Mouse (Mus musculus) limb, embryonic 12.5 days (tissue): ENCODE data around the gene Rsad1. TPM values are rescaled to one million over a fixed set of nuclear protein-coding genes. Genes with fewer than 3 reads are reported as not detected.

Source experiments
- ATAC-seq: fragments of 200-750 bp; cut with Nextera tagmentation; 2 replicates; pipeline ENCODE4 v1.8.0; 2017; ENCODE audit warnings: low read depth, moderate TSS enrichment; ENCODE audit not compliant: insufficient number of reproducible peaks, insufficient read depth, low FRiP score, low TSS enrichment
- H3K27ac ChIP-seq: fragments of 300-500 bp; sonication (generic); 2 replicates; pipeline ENCODE4 v1.5.1; 2016; ENCODE audit warnings: mild to moderate bottlenecking, moderate library complexity
- H3K27me3 ChIP-seq: fragments of 300-500 bp; sonication (generic); 2 replicates; pipeline ENCODE4 v1.6.1; 2016; ENCODE audit warnings: mild to moderate bottlenecking, moderate library complexity
- H3K36me3 ChIP-seq: fragments of 300-500 bp; sonication (generic); 2 replicates; pipeline ENCODE4 v1.6.1; 2016; ENCODE audit warnings: mild to moderate bottlenecking, moderate library complexity
- H3K4me1 ChIP-seq: fragments of 300-500 bp; sonication (generic); replicated peaks from 2 replicates; pipeline ENCODE4 v1.6.1; 2016
- H3K4me2 ChIP-seq: fragments of 300-500 bp; sonication (generic); 2 replicates; pipeline ENCODE4 v1.6.1; 2016; ENCODE audit warnings: mild to moderate bottlenecking, moderate library complexity
- H3K4me3 ChIP-seq: fragments of 300-500 bp; sonication (generic); replicated peaks from 2 replicates; pipeline ENCODE4 v1.5.1; 2016; ENCODE audit warnings: mild to moderate bottlenecking
- H3K9ac ChIP-seq: fragments of 300-500 bp; sonication (generic); replicated peaks from 2 replicates; pipeline ENCODE4 v1.6.1; 2016; ENCODE audit warnings: mild to moderate bottlenecking, moderate library complexity
- H3K9me3 ChIP-seq: fragments of 300-500 bp; sonication (generic); 2 replicates; pipeline ENCODE4 v1.6.1; 2016; ENCODE audit warnings: mild to moderate bottlenecking, moderate library complexity
- WGBS: fragments of 180-500 bp; shearing (Covaris S2); methylation state at CpG from one replicate; pipeline ENCODE4 v1.1.7; 2016; 5-methylcytosine and 5-hydroxymethylcytosine counted together
- polyA plus RNA-seq: library from polyadenylated mRNA; unstranded; fragments of >200 nt; fragmentation: Nextera tagmentation; extraction: Ambion mirVana; gene quantifications from 2 replicates; pipeline ENCODE4 v1.2.1, GENCODE M21; 2016

Gene Rsad1
- polyA plus RNA-seq, 1 experiment from 2014 or later = 5.7 TPM

DNA sequence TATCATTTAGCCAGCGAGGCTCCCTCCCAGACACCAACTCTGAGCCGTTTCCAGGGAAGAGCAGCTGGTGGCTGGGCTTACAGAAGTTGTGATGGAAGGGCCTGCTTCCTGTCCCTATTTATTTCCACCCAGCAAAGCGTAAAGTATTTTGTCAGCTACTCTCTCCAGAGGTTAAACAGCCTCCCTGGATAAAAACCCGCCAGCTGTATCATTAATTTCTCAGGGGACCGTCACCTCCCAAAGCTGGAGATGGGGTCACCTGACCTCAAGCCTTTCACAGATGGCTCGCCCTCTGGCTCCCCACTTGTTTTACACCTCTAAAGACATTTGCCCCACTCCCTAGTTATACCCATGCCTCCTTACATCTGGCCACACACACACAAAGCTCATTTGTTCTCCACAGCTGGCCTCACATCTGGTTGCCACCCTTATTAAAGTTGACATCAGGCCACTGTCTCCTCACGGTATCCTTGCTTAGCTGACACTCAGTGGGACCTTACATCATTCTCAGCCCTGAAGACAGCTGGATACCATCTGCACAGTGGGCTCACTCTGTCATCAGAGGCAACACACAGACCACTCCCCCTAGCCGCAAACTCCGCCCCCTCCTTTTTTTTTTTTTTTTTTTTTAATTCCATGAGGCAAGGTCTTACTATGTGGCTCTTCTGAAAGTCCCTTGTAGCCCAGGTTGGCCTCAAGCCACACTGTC is 22.7 kb downstream of the Rsad1 start:
- no peaks in the 10 kb centered on the region for H3K36me3 ChIP-seq
- ATAC-seq = peak; percentile 39; the same call in 1 of the 2 replicates
- no peak overlapping the region for H3K9ac ChIP-seq
- H3K4me2 ChIP-seq = no peak overlapping the region
- peaks cover 27% of the 10 kb centered on the region for H3K4me1 ChIP-seq
- H3K9me3 ChIP-seq = no peaks in the 10 kb centered on the region
- no peak overlapping the region for H3K4me3 ChIP-seq
- WGBS = 19% methylated on average over 9 of the region's 9 CpGs
- no peaks in the 10 kb centered on the region for H3K27me3 ChIP-seq
- peak overlapping the region; percentile 45 for H3K27ac ChIP-seq

DNA sequence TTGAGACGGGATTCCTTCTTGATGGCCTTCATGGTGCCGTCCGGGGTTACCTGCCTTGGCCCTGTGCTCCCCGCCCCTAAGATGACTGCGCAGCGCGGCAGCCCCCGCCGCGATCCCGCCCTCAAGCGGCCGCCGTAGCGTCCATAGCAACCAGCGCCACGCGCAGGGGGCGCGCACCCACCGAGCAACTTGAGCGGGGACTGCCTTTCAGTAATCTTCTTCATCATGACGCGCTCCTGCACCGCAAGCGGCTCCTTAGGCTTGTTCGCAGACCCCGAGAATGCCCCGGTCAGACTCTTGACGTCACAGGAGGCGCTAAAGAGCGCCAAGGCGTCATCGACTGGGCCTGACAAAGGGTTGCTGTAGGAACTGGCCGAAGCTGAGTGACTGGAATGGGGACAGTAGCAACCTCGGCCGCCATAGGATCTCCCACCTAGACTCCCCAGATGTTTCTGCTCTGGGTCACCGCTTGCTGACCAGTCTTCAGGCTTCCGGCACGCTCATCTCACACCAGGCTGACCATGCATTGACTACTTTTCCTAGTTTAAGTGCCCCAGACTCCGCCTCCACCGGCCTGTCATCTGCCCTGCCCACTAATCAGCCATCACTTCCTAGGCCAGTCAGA is 27.7 kb downstream of the Rsad1 start, which contains the start of gene Mycbpap:
Gene Mycbpap (minus strand): TSS at position 524 of the 625 bp plus-strand sequence.
- under 1% methylated on average over 42 of the region's 42 CpGs for WGBS
- peak; percentile 65; the same call in 1 of the 2 replicates for ATAC-seq

GRCm38 (mm10) chr11:94513452-94513851 is 35.6 kb downstream of the Rsad1 start:
- ATAC-seq = peak; percentile 56; the same call in 1 of the 2 replicates
- WGBS = 55% methylated on average over 9 of the region's 9 CpGs

More for the DNA sequence above, 27.7 kb downstream of the Rsad1 start, which contains the start of gene Mycbpap:
- H3K27ac ChIP-seq = no peak within 1 kb of the TSS
- H3K36me3 ChIP-seq = no peaks in the 10 kb centered on the region
- no peaks in the 10 kb centered on the region for H3K9me3 ChIP-seq
- H3K4me3 ChIP-seq = peak within 1 kb of the TSS; percentile 61
- H3K27me3 ChIP-seq = no peaks in the 10 kb centered on the region
- H3K4me1 ChIP-seq = peaks cover 16% of the 10 kb centered on the region
- peak within 1 kb of the TSS; percentile 87 for H3K4me2 ChIP-seq
- peak within 1 kb of the TSS; percentile 66 for H3K9ac ChIP-seq

DNA sequence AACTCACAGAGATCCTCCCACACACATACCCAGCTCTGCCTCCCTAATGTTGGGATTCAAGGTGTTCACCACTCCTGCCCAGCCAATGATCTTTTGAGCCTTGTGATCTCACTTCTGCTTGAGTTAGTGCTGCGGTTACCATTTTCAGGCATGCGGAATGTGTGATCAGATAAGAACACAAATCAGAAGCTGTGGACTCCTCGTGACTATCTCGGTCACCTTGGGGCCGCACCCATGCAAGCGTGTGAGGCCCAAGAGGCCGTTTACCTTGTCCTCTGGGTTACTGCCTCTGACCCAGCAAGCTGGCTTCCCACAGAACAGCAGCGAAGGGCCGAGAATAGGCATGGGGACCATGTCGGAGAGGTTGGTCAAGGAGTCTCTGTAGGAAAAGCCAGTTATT is 40.1 kb downstream of the Rsad1 start:
- Histone ChIP-seq H3K4me1 (peaks cover 5% of the 10 kb centered on the region; the same call in 1 of the 2 replicates), H3K4me2 (no peak overlapping the region), H3K27ac (no peak overlapping the region), H3K4me3 (no peak overlapping the region), H3K27me3 (no peaks in the 10 kb centered on the region), H3K9me3 (no peaks in the 10 kb centered on the region), H3K9ac (no peak overlapping the region), H3K36me3 (no peaks in the 10 kb centered on the region)
- no peak for ATAC-seq
- 91% methylated on average over 10 of the region's 10 CpGs for WGBS

More at GRCm38 (mm10) chr11:94513452-94513851, 35.6 kb downstream of the Rsad1 start:
- Histone ChIP-seq H3K27ac (0 out of 2 replicates have a peak overlapping the region, but pooled peaks have one; percentile 12), H3K36me3 (no peaks in the 10 kb centered on the region), H3K27me3 (no peaks in the 10 kb centered on the region), H3K4me2 (no peak overlapping the region), H3K4me3 (no peak overlapping the region), H3K9me3 (no peaks in the 10 kb centered on the region), H3K4me1 (peaks cover 5% of the 10 kb centered on the region; the same call in 1 of the 2 replicates), H3K9ac (no peak overlapping the region)

DNA sequence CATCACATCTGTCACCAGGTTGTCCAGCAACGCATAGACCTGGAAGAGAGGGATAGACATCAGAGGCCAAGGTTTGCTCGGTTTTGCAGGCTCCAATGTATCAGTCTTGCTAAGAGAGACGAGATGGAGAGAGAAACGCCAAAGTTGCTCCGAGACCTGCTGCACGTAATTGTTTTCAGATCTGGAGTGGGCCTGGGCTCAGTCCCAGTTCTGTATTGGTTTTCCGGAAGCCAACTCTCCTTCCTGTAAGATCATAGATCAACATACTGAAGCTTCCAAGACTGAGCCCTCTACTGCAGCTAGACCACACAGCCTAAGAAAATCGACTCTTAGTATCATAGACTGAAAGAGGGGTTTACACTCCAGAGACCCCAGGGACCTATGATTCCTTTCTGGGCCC is 47.6 kb downstream of the Rsad1 start:
- no peaks in the 10 kb centered on the region for H3K9me3 ChIP-seq
- H3K27ac ChIP-seq = no peak overlapping the region
- H3K4me2 ChIP-seq = no peak overlapping the region
- WGBS = 87% methylated on average over 8 of the region's 8 CpGs
- no peak overlapping the region for H3K4me3 ChIP-seq
- ATAC-seq = no peak
- H3K9ac ChIP-seq = no peak overlapping the region
- H3K4me1 ChIP-seq = peaks cover 36% of the 10 kb centered on the region
- H3K36me3 ChIP-seq = no peaks in the 10 kb centered on the region
- no peaks in the 10 kb centered on the region; the same call in none of the 2 replicates for H3K27me3 ChIP-seq

- Histone ChIP-seq H3K9me3 (no peaks in the 10 kb centered on the region), H3K4me2 (peak overlapping the region; percentile 78), H3K9ac (0 out of 2 replicates have a peak overlapping the region, but pooled peaks have one; percentile 58), H3K27me3 (no peaks in the 10 kb centered on the region; the same call in none of the 2 replicates), H3K27ac (peak overlapping the region; percentile 41; the same call in 1 of the 2 replicates), H3K36me3 (no peaks in the 10 kb centered on the region), H3K4me1 (peaks cover 36% of the 10 kb centered on the region), H3K4me3 (peak overlapping the region; percentile 42; the same call in 1 of the 2 replicates)
- WGBS = 18% methylated on average over 8 of the region's 8 CpGs
- ATAC-seq = no peak
Observed at GRCm38 (mm10) chr11:94500362-94500761, 48.7 kb downstream of the Rsad1 start.

DNA sequence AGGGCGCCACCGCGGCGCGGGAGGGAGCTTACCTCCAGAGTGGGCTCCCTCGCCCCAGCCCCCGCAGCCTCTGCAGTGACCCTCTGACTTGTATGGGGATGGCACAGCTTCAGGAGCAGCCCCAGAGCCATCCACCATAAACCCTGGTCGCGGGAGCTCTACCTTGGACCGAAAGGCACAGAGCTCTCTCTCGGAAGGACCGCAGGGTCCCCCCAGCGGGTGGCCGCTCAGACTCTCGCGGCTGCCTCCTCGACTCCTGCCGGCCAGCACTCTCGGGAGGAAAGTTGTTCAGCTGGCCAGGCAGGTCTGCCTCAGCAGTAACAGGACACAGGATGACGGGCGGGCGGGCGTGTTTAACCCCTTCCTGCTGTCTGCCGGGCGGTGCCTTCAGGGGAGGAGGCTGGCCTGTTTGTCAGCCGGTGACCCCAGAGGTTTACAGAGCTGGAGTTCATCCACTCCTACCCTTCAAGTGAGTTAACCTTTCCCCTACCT is 49.3 kb downstream of the Rsad1 start, which contains the start of gene Epn3:
Gene Epn3 (minus strand): TSS at position 314 of the 492 bp plus-strand sequence.
- Histone ChIP-seq H3K36me3 (no peaks in the 10 kb centered on the region), H3K4me3 (peak within 1 kb of the TSS; percentile 42), H3K27me3 (no peaks in the 10 kb centered on the region; the same call in none of the 2 replicates), H3K4me2 (peak within 1 kb of the TSS; percentile 78), H3K4me1 (peaks cover 36% of the 10 kb centered on the region), H3K9me3 (no peaks in the 10 kb centered on the region), H3K9ac (peak within 1 kb of the TSS; percentile 58), H3K27ac (peak within 1 kb of the TSS; percentile 72)
- peak; percentile 38; the same call in 1 of the 2 replicates for ATAC-seq
- under 1% methylated on average over 26 of the region's 26 CpGs for WGBS

GRCm38 (mm10) chr11:94499035-94499434 is 50.0 kb downstream of the Rsad1 start:
- peak overlapping the region; percentile 78 for H3K4me2 ChIP-seq
- H3K4me1 ChIP-seq = peaks cover 36% of the 10 kb centered on the region
- peak overlapping the region; percentile 42 for H3K4me3 ChIP-seq
- peak overlapping the region; percentile 72; the same call in 1 of the 2 replicates for H3K27ac ChIP-seq
- WGBS = 13% methylated on average over 2 of the region's 2 CpGs
- H3K27me3 ChIP-seq = peaks cover 1% of the 10 kb centered on the region
- no peaks in the 10 kb centered on the region for H3K9me3 ChIP-seq
- H3K36me3 ChIP-seq = no peaks in the 10 kb centered on the region
- H3K9ac ChIP-seq = peak overlapping the region; percentile 58; the same call in 1 of the 2 replicates
- ATAC-seq = peak; percentile 39; the same call in 1 of the 2 replicates

DNA sequence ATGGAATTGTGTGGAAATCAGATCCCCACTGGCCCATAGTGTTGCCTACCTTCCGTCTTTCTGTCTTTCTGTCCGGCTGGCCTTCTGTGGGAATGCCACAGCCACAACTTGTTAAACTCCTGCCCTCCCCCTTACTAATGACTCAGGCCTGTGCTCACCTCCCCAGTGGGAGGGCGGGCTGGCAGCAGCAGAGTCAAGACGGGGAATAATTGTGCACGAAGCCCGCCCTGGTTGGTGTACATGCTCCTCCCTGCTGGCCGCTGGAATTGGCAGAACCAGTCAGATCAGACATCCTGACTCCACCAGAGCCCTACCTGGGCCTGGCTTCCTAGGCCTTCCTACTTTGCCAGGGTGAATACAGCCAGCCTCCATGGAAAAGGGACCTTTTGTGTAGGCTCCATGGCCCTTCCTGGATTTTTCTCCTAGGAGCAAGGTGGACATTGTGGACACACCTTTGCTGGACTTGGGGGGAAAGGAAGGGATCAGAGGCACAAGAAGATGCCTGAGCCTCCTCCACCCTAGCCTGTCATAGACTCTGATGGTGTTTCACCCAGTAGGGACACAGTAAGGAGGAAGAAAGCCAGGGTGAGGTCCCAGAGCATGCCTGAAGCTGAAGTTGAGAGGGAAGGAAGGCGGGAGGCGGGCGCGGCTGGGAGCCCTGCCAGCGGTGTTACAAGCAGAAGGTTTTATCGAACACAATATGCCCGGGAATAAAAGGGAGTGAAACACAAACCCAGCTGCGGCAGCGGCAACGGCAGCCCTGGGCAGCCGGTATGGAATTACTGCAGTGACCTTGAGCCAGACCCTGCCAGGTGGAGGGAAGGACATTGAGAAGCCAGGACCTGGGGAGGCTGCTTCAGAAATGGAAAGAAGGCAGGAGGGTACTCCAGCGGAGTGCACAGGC is 50.7 kb downstream of the Rsad1 start:
- Histone ChIP-seq H3K9ac (peak overlapping the region; percentile 5; the same call in 1 of the 2 replicates), H3K27ac (peak overlapping the region; percentile 72), H3K27me3 (peaks cover 6% of the 10 kb centered on the region), H3K4me2 (peak overlapping the region; percentile 78), H3K4me3 (peak overlapping the region; percentile 42), H3K36me3 (no peaks in the 10 kb centered on the region), H3K4me1 (peaks cover 36% of the 10 kb centered on the region), H3K9me3 (no peaks in the 10 kb centered on the region)
- ATAC-seq = no peak
- 13% methylated on average over 19 of the region's 19 CpGs for WGBS

DNA sequence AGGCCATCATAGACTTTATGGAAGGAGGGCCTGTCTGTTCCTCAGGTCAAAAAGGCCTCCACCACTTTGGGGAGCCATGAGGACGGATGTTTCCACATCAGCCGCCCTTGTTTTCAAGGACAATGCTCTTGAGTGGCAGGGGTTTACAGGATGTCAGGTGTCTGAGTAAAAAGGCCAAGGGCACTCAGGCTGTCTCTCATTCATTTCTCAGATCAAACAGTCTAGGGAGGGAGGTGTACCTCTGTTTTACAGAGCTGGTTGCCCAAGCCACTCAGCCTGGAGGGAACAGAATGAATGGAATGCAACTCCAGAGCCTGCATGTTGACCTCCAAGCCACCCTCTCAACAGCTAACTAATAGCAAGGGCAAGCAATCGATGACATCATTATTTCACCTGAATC is 53.6 kb downstream of the Rsad1 start:
- no peak overlapping the region for H3K4me2 ChIP-seq
- H3K9ac ChIP-seq = no peak overlapping the region
- peaks cover 32% of the 10 kb centered on the region; the same call in 1 of the 2 replicates for H3K27me3 ChIP-seq
- no peaks in the 10 kb centered on the region for H3K9me3 ChIP-seq
- H3K36me3 ChIP-seq = no peaks in the 10 kb centered on the region
- no peak overlapping the region for H3K27ac ChIP-seq
- H3K4me3 ChIP-seq = no peak overlapping the region
- ATAC-seq = no peak
- H3K4me1 ChIP-seq = peaks cover 50% of the 10 kb centered on the region
- 82% methylated on average over 3 of the region's 3 CpGs for WGBS
